Mouse (Mus musculus) limb, embryonic 12.5 days (tissue): ENCODE measurements around the gene Srp14. TPM values are rescaled to one million over a fixed set of nuclear protein-coding genes. Genes with fewer than 3 reads are reported as not detected.

Source experiments
- ATAC-seq: fragments of 200-750 bp; cut with Nextera tagmentation; 2 replicates; pipeline ENCODE4 v1.8.0; 2017; ENCODE audit warnings: low read depth, moderate TSS enrichment; ENCODE audit not compliant: insufficient number of reproducible peaks, insufficient read depth, low FRiP score, low TSS enrichment
- H3K27ac ChIP-seq: fragments of 300-500 bp; sonication (generic); 2 replicates; pipeline ENCODE4 v1.5.1; 2016; ENCODE audit warnings: mild to moderate bottlenecking, moderate library complexity
- H3K27me3 ChIP-seq: fragments of 300-500 bp; sonication (generic); 2 replicates; pipeline ENCODE4 v1.6.1; 2016; ENCODE audit warnings: mild to moderate bottlenecking, moderate library complexity
- H3K36me3 ChIP-seq: fragments of 300-500 bp; sonication (generic); 2 replicates; pipeline ENCODE4 v1.6.1; 2016; ENCODE audit warnings: mild to moderate bottlenecking, moderate library complexity
- H3K4me1 ChIP-seq: fragments of 300-500 bp; sonication (generic); replicated peaks from 2 replicates; pipeline ENCODE4 v1.6.1; 2016
- H3K4me2 ChIP-seq: fragments of 300-500 bp; sonication (generic); 2 replicates; pipeline ENCODE4 v1.6.1; 2016; ENCODE audit warnings: mild to moderate bottlenecking, moderate library complexity
- H3K4me3 ChIP-seq: fragments of 300-500 bp; sonication (generic); replicated peaks from 2 replicates; pipeline ENCODE4 v1.5.1; 2016; ENCODE audit warnings: mild to moderate bottlenecking
- H3K9ac ChIP-seq: fragments of 300-500 bp; sonication (generic); replicated peaks from 2 replicates; pipeline ENCODE4 v1.6.1; 2016; ENCODE audit warnings: mild to moderate bottlenecking, moderate library complexity
- H3K9me3 ChIP-seq: fragments of 300-500 bp; sonication (generic); 2 replicates; pipeline ENCODE4 v1.6.1; 2016; ENCODE audit warnings: mild to moderate bottlenecking, moderate library complexity
- WGBS: fragments of 180-500 bp; shearing (Covaris S2); methylation state at CpG from one replicate; pipeline ENCODE4 v1.1.7; 2016; 5-methylcytosine and 5-hydroxymethylcytosine counted together
- polyA plus RNA-seq: library from polyadenylated mRNA; unstranded; fragments of >200 nt; fragmentation: Nextera tagmentation; extraction: Ambion mirVana; gene quantifications from 2 replicates; pipeline ENCODE4 v1.2.1, GENCODE M21; 2016

The Srp14 gene
- polyA plus RNA-seq, 1 experiment from 2014 or later: 223 TPM

GRCm38 (mm10) chr2:118509688-118510446 lies 30.4 kb upstream of the Srp14 start:
- H3K4me2 ChIP-seq: peak overlapping the region; percentile 28; the same call in 1 of the 2 replicates
- peak overlapping the region; percentile 81 for H3K27ac ChIP-seq
- peaks cover 32% of the 10 kb centered on the region for H3K4me1 ChIP-seq
- no peaks in the 10 kb centered on the region for H3K36me3 ChIP-seq
- H3K4me3 ChIP-seq: no peak overlapping the region
- peak overlapping the region; percentile 32 for H3K9ac ChIP-seq
- ATAC-seq: peak; percentile 34; the same call in 1 of the 2 replicates
- WGBS: 46% methylated on average over 8 of the region's 8 CpGs
- peaks cover 14% of the 10 kb centered on the region; the same call in 1 of the 2 replicates for H3K27me3 ChIP-seq
- H3K9me3 ChIP-seq: no peaks in the 10 kb centered on the region

GRCm38 (mm10) chr2:118507126-118507525 lies 27.6 kb upstream of the Srp14 start:
- no peak for ATAC-seq
- Histone ChIP-seq H3K27ac (no peak overlapping the region), H3K36me3 (no peaks in the 10 kb centered on the region), H3K27me3 (no peaks in the 10 kb centered on the region), H3K4me1 (peaks cover 30% of the 10 kb centered on the region), H3K4me2 (no peak overlapping the region), H3K9me3 (no peaks in the 10 kb centered on the region), H3K4me3 (no peak overlapping the region), H3K9ac (no peak overlapping the region)
- 88% methylated on average over 7 of the region's 7 CpGs for WGBS

GRCm38 (mm10) chr2:118500191-118500590 lies 20.7 kb upstream of the Srp14 start:
- Histone ChIP-seq H3K27me3 (no peaks in the 10 kb centered on the region), H3K27ac (peak overlapping the region; percentile 79), H3K4me2 (peak overlapping the region; percentile 31; the same call in 1 of the 2 replicates), H3K4me3 (no peak overlapping the region), H3K36me3 (no peaks in the 10 kb centered on the region), H3K9ac (no peak overlapping the region), H3K4me1 (peaks cover 32% of the 10 kb centered on the region), H3K9me3 (no peaks in the 10 kb centered on the region)
- WGBS: 77% methylated on average over 2 of the region's 2 CpGs
- no peak for ATAC-seq

GRCm38 (mm10) chr2:118499135-118499961 lies 19.8 kb upstream of the Srp14 start:
- H3K4me1 ChIP-seq: peaks cover 34% of the 10 kb centered on the region
- H3K4me3 ChIP-seq: no peak overlapping the region
- peak; percentile 90 for ATAC-seq
- H3K36me3 ChIP-seq: no peaks in the 10 kb centered on the region
- peak overlapping the region; percentile 79 for H3K27ac ChIP-seq
- peak overlapping the region; percentile 31; the same call in 1 of the 2 replicates for H3K4me2 ChIP-seq
- WGBS: 31% methylated on average over 20 of the region's 20 CpGs
- H3K9me3 ChIP-seq: no peaks in the 10 kb centered on the region
- no peak overlapping the region for H3K9ac ChIP-seq
- no peaks in the 10 kb centered on the region for H3K27me3 ChIP-seq

- WGBS: 84% methylated on average over 6 of the region's 6 CpGs
- Histone ChIP-seq H3K27ac (peak overlapping the region; percentile 79), H3K4me1 (peaks cover 34% of the 10 kb centered on the region)
Observed at GRCm38 (mm10) chr2:118498476-118498875, 19.0 kb upstream of the Srp14 start.

DNA sequence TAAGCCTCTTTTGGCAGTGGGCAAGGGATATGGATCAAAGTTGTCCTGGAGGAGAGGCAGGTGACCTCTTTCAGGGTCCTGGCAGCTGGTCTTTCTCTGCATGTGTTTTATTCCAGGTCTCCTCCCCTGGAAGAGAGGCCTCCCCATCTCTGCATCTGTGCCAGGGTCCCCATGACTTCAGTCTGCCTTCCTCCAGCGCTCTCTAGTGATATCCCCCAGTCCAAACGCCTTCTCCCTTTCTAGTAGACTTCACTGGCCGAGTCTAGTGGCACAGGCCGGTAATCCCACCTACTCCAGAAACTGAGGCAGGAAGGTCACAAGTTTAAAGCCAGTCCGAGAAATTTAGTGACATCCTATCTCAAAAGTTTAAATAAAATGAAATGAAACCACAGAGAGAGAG lies 18.4 kb upstream of the Srp14 start:
- Histone ChIP-seq H3K9me3 (no peaks in the 10 kb centered on the region), H3K4me3 (no peak overlapping the region), H3K27ac (no peak overlapping the region), H3K27me3 (no peaks in the 10 kb centered on the region), H3K9ac (no peak overlapping the region), H3K36me3 (no peaks in the 10 kb centered on the region), H3K4me1 (peaks cover 34% of the 10 kb centered on the region), H3K4me2 (no peak overlapping the region)
- ATAC-seq: no peak
- 81% methylated on average over 5 of the region's 5 CpGs for WGBS

More at GRCm38 (mm10) chr2:118498476-118498875, 19.0 kb upstream of the Srp14 start:
- H3K9ac ChIP-seq: no peak overlapping the region
- no peak overlapping the region for H3K4me2 ChIP-seq
- ATAC-seq: no peak
- no peak overlapping the region for H3K4me3 ChIP-seq
- H3K9me3 ChIP-seq: no peaks in the 10 kb centered on the region
- H3K36me3 ChIP-seq: no peaks in the 10 kb centered on the region
- no peaks in the 10 kb centered on the region for H3K27me3 ChIP-seq

GRCm38 (mm10) chr2:118495024-118495423 lies 15.5 kb upstream of the Srp14 start:
- Histone ChIP-seq H3K9ac (no peak overlapping the region), H3K36me3 (no peaks in the 10 kb centered on the region), H3K4me3 (no peak overlapping the region), H3K9me3 (no peaks in the 10 kb centered on the region), H3K4me1 (peaks cover 43% of the 10 kb centered on the region), H3K4me2 (no peak overlapping the region), H3K27ac (no peak overlapping the region), H3K27me3 (no peaks in the 10 kb centered on the region)
- ATAC-seq: no peak
- WGBS: 71% methylated on average over 9 of the region's 9 CpGs

GRCm38 (mm10) chr2:118491741-118492395 lies 12.4 kb upstream of the Srp14 start:
- no peak for ATAC-seq
- Histone ChIP-seq H3K4me3 (no peak overlapping the region), H3K4me2 (no peak overlapping the region), H3K27me3 (no peaks in the 10 kb centered on the region), H3K27ac (no peak overlapping the region), H3K9ac (no peak overlapping the region), H3K36me3 (no peaks in the 10 kb centered on the region), H3K9me3 (no peaks in the 10 kb centered on the region; the same call in 1 of the 2 replicates), H3K4me1 (peaks cover 34% of the 10 kb centered on the region)
- 66% methylated on average over 4 of the region's 4 CpGs for WGBS

- no peak overlapping the region for H3K9ac ChIP-seq
- 44% methylated on average over 5 of the region's 5 CpGs for WGBS
- H3K9me3 ChIP-seq: no peaks in the 10 kb centered on the region; the same call in 1 of the 2 replicates
- H3K27ac ChIP-seq: no peak overlapping the region
- no peak overlapping the region for H3K4me2 ChIP-seq
- ATAC-seq: 0 out of 2 replicates have a peak, but pooled peaks have one; percentile 23
- H3K27me3 ChIP-seq: no peaks in the 10 kb centered on the region
- peaks cover 35% of the 10 kb centered on the region for H3K4me1 ChIP-seq
- no peak overlapping the region for H3K4me3 ChIP-seq
- no peaks in the 10 kb centered on the region for H3K36me3 ChIP-seq
Observed at GRCm38 (mm10) chr2:118491281-118491731, 11.8 kb upstream of the Srp14 start.

GRCm38 (mm10) chr2:118490241-118491091 lies 11.0 kb upstream of the Srp14 start:
- WGBS: 22% methylated on average over 12 of the region's 12 CpGs
- Histone ChIP-seq H3K27ac (no peak overlapping the region), H3K4me1 (peaks cover 35% of the 10 kb centered on the region), H3K36me3 (no peaks in the 10 kb centered on the region), H3K4me2 (no peak overlapping the region), H3K9ac (no peak overlapping the region), H3K27me3 (no peaks in the 10 kb centered on the region), H3K4me3 (no peak overlapping the region), H3K9me3 (no peaks in the 10 kb centered on the region; the same call in 1 of the 2 replicates)
- no peak for ATAC-seq
